Mouse (Mus musculus) G1E-ER4 (cell line): Measurements from ENCODE around the gene Rnf169. TPM values are rescaled to one million over a fixed set of nuclear protein-coding genes. Genes with fewer than 3 reads are reported as not detected.

Experiments used
- GATA1 ChIP-seq: IDR thresholded peaks from one replicate; pipeline ENCODE4 v1.8.0; 2012; ENCODE audit warnings: low read length, inconsistent platforms
- polyA plus RNA-seq: library from polyadenylated mRNA; stranded (reverse); fragments of >175 nt; gene quantifications from 2 replicates; pipeline ENCODE4 v1.2.3, GENCODE M21; 2012

Rnf169 gene
- polyA plus RNA-seq, 1 experiment, result 3.2 TPM

- TF ChIP-seq GATA1, result no peak
Observed at GRCm38 (mm10) chr7:99963237-99963860, 16.9 kb downstream of the Rnf169 start.

- TF ChIP-seq GATA1, result no peak
Observed at GRCm38 (mm10) chr7:99962536-99963236, 17.6 kb downstream of the Rnf169 start.

- no peak for TF ChIP-seq GATA1
Observed at GRCm38 (mm10) chr7:99961518-99961917, 18.7 kb downstream of the Rnf169 start.

- no peak for TF ChIP-seq GATA1
Observed at GRCm38 (mm10) chr7:99957226-99957965, 22.9 kb downstream of the Rnf169 start.

- TF ChIP-seq GATA1, result no peak
Observed at GRCm38 (mm10) chr7:99956095-99956494, 24.2 kb downstream of the Rnf169 start.

- no peak for TF ChIP-seq GATA1
Observed at GRCm38 (mm10) chr7:99954212-99954611, 26.0 kb downstream of the Rnf169 start.

GRCm38 (mm10) chr7:99953442-99954098, 26.7 kb downstream of the Rnf169 start:
- no peak for TF ChIP-seq GATA1

- TF ChIP-seq GATA1, result no peak
Observed at GRCm38 (mm10) chr7:99947329-99947728, 32.9 kb downstream of the Rnf169 start.

- no peak for TF ChIP-seq GATA1
Observed at GRCm38 (mm10) chr7:99946356-99946755, 33.9 kb downstream of the Rnf169 start.

- TF ChIP-seq GATA1, result no peak
Observed at GRCm38 (mm10) chr7:99945939-99946338, 34.3 kb downstream of the Rnf169 start.

- no peak for TF ChIP-seq GATA1
Observed at GRCm38 (mm10) chr7:99944520-99944919, 35.7 kb downstream of the Rnf169 start.

GRCm38 (mm10) chr7:99940669-99941068, 39.6 kb downstream of the Rnf169 start:
- no peak for TF ChIP-seq GATA1

GRCm38 (mm10) chr7:99935758-99936157, 44.5 kb downstream of the Rnf169 start:
- no peak for TF ChIP-seq GATA1

GRCm38 (mm10) chr7:99926916-99927714, 53.1 kb downstream of the Rnf169 start:
- no peak for TF ChIP-seq GATA1

- TF ChIP-seq GATA1, result no peak
Observed at GRCm38 (mm10) chr7:99920416-99920815, 59.8 kb downstream of the Rnf169 start.
